Mouse (Mus musculus) layer of hippocampus, adult 8-10 months (tissue): ENCODE results near the gene Tbcd. TPM values are rescaled to one million over a fixed set of nuclear protein-coding genes. Genes with fewer than 3 reads are reported as not detected.

Experiments used
- DNase-seq, 2 experiments: peaks; one replicate each; pipeline ENCODE4 v3.0.0; 2022; ENCODE audit warnings: low spot score in 2 of 2
- total RNA-seq, 4 experiments: library from RNA; stranded (reverse); gene quantifications; 2 replicates each; pipeline ENCODE4 v1.2.4; 2022

The Tbcd gene
- total RNA-seq, 4 experiments from 2014 or later = 40.3 to 43.8 (median 42.4) TPM

DNA sequence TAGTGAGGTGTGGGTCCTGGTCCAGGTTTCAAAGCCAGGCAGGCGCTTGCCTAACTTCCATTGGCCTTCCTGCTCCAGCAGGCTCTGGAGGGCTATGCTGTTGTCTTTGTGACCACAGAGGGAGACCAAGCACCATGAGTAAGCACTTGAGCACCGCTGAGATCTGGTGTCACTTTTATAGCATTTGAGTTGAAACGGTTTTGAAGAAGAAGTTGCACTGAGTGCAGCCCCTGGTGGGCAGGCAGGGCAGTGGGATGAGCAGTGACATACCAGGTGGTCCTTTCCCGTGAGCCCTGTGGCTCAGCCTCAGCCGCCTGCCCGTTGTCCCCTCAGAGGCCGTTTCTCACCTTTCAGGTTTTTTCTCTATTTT is 108.5 kb downstream of the Tbcd start:
- DNase-seq = no peak

DNA sequence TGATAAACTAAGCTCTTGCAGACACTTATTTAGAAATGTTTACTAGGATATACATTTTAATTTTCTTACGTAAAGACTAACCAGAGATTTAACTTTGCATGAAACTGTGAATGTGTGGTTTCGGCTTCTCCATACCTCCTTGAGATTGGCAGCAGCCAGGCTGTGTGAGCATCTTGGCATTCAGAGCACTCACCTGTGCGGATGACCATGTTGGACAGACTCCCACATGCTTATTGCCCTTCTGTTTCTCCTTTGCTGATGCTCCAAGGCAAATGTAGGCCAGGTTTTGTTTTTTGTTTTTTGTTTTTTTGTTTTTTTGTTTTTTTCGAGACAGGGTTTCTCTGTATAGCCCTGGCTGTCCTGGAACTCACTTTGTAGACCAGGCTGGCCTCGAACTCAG is 111.6 kb downstream of the Tbcd start:
- DNase-seq = no peak

DNA sequence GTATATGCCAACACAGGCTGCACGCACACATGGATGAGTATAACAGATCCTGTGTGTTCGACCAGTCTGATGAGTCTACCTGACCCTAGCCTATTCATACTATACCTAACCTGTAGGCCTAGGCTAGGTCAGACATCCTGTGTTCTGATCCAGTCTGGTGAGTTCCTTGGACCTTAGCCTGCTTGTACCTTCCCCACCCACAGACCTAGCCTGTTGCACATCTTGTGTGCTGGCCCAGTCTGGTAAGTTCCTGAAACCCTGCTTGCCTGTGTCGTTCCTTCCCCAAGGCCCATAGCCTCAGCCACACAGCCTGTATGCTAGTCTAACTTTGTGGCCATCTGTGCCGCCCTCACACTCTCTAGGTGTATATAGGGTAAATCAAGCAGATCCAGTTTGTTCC is 112.5 kb downstream of the Tbcd start:
- DNase-seq = no peak

DNA sequence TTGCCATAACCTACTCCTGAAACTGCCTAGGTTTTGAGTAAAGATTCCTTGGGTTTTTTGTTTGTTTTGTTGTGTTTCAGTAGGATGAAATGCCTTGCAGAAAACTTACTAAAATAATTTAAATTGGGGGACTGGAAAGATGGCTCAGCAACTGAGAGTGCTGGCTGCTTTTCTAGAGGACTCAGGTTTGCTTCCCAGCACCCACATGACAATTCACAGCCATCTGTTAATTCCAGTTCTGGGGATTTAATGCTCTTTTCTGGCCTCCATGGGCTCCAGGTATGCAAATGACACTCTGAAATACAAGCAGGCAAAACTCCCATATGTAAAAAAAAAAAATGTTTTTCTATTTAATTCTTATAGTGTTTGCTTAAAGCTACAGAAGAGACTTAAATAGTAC is 130.1 kb downstream of the Tbcd start:
- no peak for DNase-seq

DNA sequence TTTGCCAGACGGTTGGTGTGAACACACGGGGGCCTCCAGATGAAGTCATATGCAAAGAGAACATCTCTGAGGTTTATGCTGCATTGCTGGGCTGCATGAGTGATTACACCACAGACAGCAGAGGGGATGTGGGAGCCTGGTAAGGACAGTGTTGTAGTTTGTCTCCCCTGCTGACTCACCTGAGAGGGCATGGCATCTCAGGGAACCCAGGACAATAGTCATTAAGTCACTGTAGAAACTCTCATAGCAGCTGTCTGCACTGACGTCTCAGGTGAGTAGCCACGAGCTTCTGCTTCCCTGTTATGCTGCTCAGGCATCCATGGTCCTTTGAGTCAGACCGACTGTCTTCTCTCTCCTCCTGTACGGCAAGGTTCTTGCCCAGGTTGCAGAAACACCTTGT is 145.5 kb downstream of the Tbcd start:
- no peak for DNase-seq

DNA sequence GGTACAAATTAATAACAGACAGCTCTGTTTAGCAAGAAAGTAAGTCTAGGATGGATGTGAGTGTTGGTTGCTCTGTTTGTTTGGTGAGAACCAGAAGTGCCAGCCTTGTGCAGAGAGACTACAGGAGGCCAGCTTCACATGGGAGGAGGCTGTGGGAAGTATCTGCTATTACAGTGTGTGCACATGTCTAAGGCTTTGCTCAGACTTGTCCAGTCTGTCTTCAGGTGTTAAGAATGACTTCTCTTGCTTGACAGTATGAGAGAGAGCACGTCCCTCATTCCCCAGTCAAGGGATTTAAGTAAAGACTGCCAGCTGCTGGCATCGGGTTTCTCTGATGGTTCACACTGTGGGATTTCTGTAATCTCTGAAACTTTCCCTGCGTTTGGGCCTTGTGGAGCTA is 149.7 kb downstream of the Tbcd start:
- no peak for DNase-seq

DNA sequence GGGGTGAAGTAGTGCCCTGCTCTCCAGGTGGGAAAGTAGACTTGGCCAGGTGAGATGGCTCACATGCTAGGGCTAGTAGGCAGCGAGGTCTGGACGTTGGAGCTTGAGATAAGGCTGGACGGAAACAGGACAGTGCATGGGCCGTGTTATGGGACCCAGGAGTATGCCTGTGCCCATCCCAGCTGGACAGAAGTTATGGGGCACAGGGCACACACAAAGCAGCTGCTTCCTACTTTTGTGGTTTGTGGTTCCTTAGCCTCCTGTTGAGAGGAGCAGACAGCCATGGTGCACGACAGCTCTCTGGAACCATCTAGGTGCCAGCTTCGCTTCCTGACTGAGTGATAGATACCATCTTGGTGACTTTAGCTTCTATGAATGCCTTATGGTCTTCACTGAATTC is 153.9 kb downstream of the Tbcd start:
- no peak for DNase-seq

DNA sequence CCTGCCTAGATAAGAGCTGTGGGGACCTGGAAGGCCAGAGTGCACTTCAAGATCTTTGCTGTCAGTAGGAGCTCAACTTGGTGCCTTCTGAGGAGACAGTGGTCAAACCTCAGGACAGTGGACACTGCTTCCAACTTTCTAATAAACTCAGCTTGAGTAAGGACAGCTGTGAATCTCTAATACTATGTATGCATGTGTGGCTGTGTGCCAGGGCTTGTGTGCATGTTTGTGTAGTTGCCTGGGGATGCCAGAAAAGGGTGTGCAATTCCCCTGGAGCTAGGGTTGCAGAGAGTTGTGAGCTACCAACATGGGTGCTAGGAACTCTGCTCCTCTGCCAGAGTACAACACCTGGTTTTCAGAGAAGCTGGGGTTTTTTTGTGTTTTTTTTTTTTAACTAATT is 159.2 kb downstream of the Tbcd start:
- no peak for DNase-seq

DNA sequence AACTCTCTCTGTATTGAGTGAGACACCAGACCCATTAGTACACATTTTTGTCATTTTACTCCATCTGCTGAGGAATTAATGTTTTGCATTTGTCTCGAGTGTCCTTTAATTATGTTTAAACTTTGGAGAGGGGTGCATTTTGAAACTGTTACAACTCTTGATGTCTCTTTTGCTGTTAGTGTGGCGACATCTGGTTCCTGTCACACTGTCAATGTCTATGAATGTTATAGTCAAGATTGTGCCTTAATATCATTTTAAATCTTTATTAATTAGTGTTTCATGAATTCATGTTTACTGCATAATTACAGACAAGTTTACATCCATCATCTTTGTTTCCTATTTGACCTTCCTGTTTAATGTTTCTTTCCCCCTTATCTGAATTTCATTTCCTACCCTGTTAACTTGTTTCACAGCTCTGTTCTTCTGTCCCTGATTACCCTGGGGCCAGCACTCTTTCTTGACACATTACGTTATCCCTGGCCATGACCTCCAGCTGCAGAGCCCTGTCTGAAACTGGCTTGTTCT is 164.3 kb downstream of the Tbcd start:
- no peak for DNase-seq

DNA sequence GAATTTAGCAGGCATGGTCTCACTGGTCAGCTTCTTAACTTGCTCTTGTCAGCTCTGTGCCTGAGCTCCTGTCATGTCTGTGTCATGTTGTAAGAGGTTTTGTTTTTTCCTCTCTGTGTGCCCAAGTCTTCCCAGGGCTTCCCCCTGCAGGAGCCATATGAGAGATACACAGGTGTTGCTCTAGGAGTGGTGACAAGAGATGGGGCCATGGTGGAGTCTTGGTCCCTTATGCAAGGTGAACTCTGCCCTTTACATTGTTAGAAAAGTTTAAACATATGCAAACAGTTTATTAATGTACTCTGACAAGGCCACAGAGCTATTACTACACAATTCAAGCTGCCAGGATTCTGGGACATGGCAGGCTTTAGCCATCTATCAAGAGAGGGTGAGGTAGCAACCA is 164.8 kb downstream of the Tbcd start:
- DNase-seq = no peak

DNA sequence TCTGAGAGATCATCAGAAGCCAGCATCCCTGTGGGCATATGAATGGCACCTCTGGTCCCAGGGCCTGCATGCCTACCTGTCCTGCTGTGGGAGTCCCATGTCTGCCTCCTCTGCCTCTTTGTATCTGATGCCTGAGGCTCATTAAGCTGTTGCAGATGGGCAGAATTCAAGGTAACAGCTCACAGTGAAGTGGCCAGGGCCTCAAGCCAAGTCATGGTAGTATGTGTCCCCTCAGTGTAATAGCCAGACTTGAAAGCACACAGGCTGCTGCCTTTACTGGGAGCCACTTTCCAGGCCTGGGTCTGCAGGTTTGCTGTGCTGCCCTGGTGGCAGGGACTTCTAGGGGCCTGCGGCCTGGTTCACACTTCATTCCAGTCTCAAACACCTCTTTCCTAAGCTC is 165.6 kb downstream of the Tbcd start:
- no peak for DNase-seq

DNA sequence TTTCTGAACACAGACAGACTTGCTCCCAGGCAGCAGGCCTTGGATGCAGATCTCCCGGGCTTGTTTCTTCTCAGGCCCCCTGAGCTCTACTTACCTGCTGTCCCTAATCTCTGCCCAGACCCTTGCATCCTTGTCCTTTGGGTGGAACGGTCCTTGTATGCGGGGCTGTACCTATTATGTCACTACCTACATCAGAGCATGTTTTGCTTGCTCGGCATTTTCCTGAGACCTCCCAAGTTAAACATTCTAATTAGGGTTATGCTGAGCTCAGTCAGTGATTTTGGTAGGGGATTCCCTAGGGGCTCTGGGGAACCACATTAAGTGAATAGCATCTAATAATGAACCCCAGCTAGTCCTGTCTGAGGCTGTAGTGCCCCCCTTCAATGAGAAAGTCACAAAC is 173.3 kb downstream of the Tbcd start:
- no peak for DNase-seq

DNA sequence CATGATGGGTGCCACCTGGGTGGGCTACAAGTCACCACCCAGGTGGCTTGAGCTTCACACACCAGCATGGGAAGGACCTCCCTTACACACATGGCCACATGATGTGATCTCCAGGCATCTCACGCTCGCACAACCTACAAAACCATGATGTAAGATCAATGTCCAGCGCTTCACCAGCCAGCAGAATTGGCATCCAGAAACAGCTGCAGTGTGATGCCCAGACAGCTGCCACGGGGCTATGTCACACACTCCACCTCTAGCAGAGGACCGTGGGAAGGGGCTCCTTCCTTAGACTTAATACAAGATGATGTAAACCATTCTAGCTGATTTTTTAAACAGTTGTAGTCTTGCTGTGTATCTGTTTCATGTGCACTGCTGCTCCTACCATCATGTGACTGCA is 175.8 kb downstream of the Tbcd start:
- DNase-seq = no peak

DNA sequence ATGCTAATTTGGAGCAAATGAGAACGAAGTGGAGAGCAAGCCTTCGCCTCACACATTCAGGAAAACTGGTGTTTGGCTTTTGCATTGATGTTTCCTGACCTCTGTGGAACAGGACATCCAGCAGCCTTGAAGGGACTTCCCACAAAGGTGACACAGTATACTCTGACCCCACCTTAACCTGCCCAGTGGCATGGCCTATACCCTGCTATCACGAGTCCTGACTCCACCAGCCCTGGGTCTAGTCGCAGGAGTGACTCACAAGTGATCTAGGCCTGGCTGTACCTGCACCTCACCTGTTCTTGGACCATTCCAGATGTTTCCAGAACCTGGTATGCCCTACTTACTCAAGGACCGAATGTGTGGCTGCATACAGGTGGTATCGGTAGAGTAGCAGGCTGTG is 177.8 kb downstream of the Tbcd start:
- DNase-seq = no peak

DNA sequence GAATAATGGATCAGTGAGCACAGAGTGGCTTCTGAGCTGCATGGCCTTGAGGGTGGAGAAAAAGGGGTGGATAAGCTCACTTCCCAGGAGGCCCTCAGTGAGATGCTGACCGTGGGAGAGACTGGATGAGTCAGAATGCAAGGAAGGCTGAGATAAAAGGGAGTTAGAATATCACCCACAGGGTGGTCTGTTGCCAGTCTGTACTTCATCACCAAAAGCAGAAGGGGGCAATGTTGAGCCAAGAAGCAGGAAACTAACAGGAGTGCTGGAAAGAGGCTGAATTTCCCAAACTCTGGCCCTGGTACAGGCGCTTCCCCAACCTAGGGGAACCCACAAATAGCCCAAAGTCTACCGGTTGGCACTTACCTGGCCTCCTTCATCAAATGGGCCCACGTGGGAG is 178.7 kb downstream of the Tbcd start:
- no peak for DNase-seq

DNA sequence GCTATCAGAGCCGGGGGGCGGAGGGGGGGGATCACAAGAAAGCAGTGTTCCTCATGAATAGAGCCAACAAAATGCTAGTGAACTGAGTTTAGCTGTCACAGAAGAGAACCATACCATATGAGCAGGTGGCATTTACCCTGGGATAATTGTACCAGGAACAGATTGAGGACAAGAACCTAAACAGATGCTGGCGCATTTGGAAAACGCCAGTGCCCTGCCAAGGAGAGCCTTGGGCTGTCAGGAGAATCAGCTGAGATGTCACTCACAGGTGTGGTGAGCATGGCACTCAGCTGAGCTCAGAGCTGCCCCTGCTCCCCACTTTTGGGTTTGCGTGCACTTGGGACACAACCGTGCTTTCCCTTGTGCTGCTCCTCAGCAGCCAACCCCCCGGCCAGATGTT is 179.7 kb downstream of the Tbcd start:
- DNase-seq = no peak

DNA sequence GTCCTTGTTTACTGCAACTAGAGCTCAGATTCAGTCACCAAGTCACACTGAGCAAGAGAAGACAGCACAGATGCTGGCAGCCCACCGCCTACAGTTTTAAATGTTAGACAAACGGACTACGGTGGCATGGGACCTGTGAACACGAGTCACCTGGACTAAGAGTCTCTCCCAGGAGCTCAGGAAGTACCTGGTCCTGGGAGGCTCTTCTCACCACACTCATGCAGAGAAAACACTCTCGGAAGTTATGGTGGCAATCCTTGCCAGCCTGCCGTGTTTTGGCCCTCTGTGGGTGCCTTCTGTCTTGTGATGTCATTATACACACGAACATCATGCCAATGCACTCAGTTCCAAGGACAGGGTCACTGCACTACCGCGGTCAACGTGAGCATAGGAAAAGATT is 184.9 kb downstream of the Tbcd start:
- no peak for DNase-seq

DNA sequence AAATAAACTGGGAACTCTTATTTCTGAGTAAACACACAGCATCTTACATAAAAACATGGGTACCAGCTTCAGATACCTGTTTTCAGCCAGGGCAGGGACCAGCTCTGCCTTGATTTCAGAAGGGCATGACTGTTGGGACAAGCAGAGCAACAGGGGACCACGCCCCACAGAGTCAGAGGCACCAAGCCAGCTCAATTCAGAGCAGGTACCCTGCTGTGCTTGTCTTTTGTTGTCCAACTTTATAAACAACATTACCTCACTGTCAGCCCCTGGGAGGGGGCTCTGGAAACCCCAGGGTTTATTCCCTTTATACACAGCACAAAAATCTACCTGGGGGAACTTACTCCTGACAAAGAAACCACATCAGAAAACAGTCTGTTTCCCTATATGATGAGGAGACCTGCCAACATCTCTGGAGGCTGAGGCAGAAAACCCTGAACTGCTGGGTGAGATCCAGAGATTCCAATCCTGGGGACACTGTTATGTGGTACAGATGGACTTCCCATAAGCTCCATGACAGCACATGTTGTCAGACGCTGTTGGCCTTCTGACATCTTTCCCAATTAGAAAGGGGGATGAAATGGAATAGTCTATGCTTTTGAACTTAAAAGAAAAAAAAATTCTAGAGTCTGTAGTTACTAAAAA is 189.9 kb downstream of the Tbcd start:
- DNase-seq = no peak

DNA sequence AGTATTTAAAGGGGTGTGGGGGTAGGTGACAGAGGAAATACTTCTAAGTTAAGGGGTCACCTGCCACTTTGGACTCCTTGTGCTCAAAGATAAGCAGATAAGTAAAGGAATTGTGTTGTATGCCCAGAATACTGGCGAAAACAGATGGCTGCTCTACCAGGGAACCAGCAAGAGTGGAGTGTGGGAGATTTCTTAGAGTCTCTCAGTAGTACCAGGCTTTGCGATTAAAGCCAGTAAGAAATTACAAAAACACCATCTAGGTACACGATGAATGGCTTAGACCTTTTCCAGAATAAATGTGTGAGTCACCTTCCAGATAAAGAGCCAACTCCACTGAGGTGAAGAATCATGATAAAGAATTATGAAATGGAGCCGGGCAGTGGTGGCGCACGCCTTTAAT is 193.6 kb downstream of the Tbcd start:
- no peak for DNase-seq

DNA sequence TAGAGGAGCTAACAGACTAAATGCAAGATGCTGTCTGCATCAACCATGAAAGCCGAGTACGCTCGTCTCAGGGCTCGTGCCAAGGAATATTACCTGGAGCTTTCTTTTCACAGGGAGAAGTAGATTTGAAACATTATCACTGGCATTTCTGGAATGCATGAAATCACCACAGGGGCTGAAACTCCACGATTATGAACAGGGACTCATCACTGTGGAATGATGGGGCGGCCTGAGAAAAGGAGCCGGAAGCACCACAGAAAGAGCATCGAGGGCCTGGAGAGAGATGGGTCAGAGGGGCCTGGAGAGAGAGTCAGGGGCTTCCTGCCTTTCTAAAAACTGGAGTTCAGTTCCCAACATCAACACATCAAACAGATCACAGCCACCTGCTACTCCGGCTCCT is 195.6 kb downstream of the Tbcd start:
- no peak for DNase-seq

DNA sequence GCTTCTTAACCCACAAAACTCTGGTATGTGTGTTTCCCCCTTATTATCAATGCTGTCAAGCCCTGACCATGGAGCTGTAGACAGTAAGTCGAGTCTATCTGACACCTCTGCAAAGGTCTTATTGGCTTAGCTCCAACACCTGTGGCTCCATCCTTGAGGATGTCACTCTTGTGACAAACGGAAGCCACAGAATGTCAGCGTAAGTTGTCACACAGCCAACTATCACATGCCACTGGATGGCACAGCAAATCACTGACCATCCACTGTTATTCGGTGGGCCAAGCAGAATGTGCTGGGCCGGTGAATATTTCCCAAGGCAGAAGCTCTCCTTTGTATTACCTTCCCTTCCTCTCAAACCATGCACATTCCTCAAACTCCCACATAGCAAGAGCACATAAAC is 196.4 kb downstream of the Tbcd start:
- no peak for DNase-seq

DNA sequence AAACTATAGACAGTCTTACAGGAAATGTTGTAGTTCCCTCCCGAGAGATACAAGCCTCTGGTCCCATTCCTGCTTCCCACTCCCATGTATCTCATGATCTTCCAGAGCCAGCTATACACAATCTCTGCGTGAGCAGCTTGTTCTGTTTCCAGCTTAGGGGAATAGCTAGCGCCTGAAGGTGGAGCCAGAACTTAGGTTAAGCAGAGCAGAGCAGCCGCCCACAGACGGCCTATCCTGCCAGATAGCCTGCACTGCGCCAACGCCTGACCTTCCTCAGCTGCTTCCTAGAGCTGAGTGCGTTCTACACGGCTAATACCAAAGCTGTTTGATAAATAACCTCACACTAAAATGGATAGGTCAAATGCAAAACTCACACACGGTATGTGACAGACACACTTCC is 198.2 kb downstream of the Tbcd start:
- DNase-seq = peak in 1 of 2 experiments; percentile 44

DNA sequence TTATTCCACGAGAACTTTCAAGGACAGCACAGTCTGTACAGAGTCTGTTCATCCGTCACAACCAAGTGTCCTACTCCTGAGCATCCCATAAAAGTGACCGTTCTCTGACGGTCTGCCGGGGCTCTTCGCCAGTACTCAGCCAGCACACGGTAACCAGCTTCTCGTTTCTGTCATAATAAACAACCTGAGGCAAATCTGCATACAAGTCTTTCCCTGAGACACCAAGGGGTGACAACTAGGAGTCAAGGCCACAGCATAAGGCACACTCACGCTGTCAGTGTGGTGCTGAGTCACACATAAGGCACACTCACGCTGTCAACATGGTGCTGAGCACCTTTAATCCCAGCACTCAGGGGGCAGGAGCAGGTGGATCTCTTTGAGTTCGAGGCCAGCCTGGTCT is 198.9 kb downstream of the Tbcd start:
- no peak for DNase-seq

DNA sequence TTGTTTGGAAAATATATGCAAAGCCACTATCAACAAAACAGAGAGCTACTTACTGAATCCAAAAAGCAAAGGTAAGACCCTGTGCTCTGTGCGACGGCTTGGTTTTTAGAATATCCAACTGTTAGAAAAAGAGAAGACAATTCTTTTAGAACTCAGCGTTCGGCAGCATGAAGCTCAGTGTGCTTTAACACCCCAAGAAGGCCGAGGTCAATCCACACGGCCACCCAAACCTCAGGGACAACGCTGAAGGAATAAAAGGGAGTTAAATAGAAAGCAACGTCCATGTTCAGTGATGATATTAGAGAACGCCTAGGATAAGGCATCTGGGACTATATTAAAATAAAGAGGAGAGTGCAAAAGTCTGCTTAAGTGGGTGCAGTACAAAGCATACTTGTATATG is 199.8 kb downstream of the Tbcd start:
- DNase-seq = no peak
